Mouse (Mus musculus): ENCODE results near the gene Obscn. TPM values are rescaled to one million over a fixed set of nuclear protein-coding genes. Genes with fewer than 3 reads are reported as not detected.

Gene Obscn
- total and polyA plus RNA-seq, 2 experiments from 2014 or later = 0.38 to 2.1 TPM

GRCm38 (mm10) chr11:58999158-58999557 lies 137.0 kb downstream of the Obscn start:
- no peak for TF ChIP-seq CTCF (IDR thresholded peaks at IDR 0.05)
- 57% methylated on average over 11 of the region's 11 CpGs for whole genome bisulfite sequencing
- ATAC-seq (ENCODE audit: low FRiP score) (no peak), DNase-seq (ENCODE audit: low spot score) (no peak)
- Histone ChIP-seq H3K9me3 (ENCODE audit: low read length) (no peaks in the 10 kb centered on the region), H3K4me3 (ENCODE audit: low read depth, low read length) (no peak overlapping the region), H3K4me1 (ENCODE audit: insufficient read depth, low read length) (0 out of 2 replicates have a peak, but pooled peaks cover under 1% of the 10 kb centered on the region), H3K27ac (ENCODE audit: low read depth, low read length) (no peak overlapping the region), H3K4me2 (ENCODE audit: low read depth, low read length, poor library complexity, severe bottlenecking) (no peak overlapping the region), H3K36me3 (ENCODE audit: insufficient read depth, low read length) (no peaks in the 10 kb centered on the region), H3K9ac (replicated peaks; ENCODE audit: low read length, poor library complexity, severe bottlenecking) (no peak overlapping the region), H3K27me3 (ENCODE audit: insufficient read depth, low read length) (0 out of 2 replicates have a peak, but pooled peaks cover 6% of the 10 kb centered on the region)

DNA sequence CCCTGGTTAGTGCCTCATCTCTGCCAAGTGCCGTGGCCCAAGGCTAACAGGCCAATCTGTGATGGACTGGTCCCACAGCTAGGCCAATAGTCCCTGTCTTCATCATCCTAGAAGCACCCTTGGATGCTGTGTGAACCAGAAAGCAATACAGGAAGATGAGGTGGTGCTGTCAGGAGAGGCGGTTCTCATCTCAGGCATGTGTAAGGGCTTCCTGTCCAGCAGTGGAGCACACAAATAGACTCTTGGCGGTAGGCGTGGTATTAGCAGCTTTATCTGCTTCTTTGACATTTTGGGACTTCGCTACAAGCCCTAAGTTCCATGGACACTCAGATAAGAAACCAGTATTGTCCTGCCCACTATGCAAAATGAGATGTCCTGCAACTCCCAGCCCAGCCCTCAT lies 138.7 kb downstream of the Obscn start:
- Histone ChIP-seq H3K9me3 (ENCODE audit: low read length) (no peaks in the 10 kb centered on the region), H3K27me3 (ENCODE audit: insufficient read depth, low read length) (0 out of 2 replicates have a peak, but pooled peaks cover 6% of the 10 kb centered on the region), H3K4me1 (ENCODE audit: insufficient read depth, low read length) (0 out of 2 replicates have a peak, but pooled peaks cover 4% of the 10 kb centered on the region), H3K4me3 (ENCODE audit: low read depth, low read length) (no peak overlapping the region), H3K9ac (replicated peaks; ENCODE audit: low read length, poor library complexity, severe bottlenecking) (no peak overlapping the region), H3K4me2 (ENCODE audit: low read depth, low read length, poor library complexity, severe bottlenecking) (no peak overlapping the region), H3K36me3 (ENCODE audit: insufficient read depth, low read length) (no peaks in the 10 kb centered on the region), H3K27ac (ENCODE audit: low read depth, low read length) (no peak overlapping the region)
- DNase-seq (ENCODE audit: low spot score) = no peak
- 77% methylated on average over 5 of the region's 5 CpGs for WGBS
- no peak for ATAC-seq (ENCODE audit: low FRiP score)
- TF ChIP-seq CTCF (IDR thresholded peaks at IDR 0.05) = no peak

DNA sequence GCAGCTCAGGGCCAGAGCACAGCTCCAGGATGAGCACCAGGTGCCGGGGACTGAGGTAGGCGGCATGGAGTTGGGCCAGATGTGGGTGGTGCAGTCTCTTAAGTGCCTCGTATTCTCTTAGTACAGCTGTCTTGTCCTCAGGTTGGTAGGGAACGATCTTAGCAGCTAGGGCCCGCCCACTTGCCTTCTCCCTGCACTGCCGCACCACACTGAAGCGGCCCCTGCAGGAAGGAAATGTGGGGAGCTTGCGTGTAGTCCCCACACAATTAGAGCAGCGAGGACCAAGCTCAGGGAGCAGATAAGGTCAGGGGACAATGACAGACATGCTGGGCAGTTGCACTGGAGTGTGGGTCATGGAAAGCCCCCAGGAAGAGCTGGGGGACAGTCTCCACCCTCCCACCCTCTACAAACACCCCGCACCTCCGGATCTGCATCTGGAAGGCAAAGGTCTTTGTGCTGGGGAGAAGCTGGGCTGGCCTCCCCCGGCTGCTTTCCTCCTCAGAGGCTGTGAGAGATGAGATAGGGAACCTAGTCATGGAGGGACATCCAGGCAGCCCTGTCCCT lies 140.3 kb downstream of the Obscn start:
- no peak overlapping the region for H3K4me3 ChIP-seq (ENCODE audit: low read depth, low read length)
- no peak overlapping the region for H3K27ac ChIP-seq (ENCODE audit: low read depth, low read length)
- 48% methylated on average over 12 of the region's 12 CpGs for WGBS
- H3K9ac ChIP-seq (replicated peaks; ENCODE audit: low read length, poor library complexity, severe bottlenecking) = no peak overlapping the region
- no peak overlapping the region for H3K4me2 ChIP-seq (ENCODE audit: low read depth, low read length, poor library complexity, severe bottlenecking)
- 0 out of 2 replicates have a peak, but pooled peaks cover 4% of the 10 kb centered on the region for H3K4me1 ChIP-seq (ENCODE audit: insufficient read depth, low read length)
- H3K27me3 ChIP-seq (ENCODE audit: insufficient read depth, low read length) = 0 out of 2 replicates have a peak, but pooled peaks cover 6% of the 10 kb centered on the region
- peaks cover under 1% of the 10 kb centered on the region; the same call in 1 of the 2 replicates for H3K36me3 ChIP-seq (ENCODE audit: insufficient read depth, low read length)
- ATAC-seq (ENCODE audit: low FRiP score) = no peak
- no peak for TF ChIP-seq CTCF (IDR thresholded peaks at IDR 0.05)
- no peak for DNase-seq (ENCODE audit: low spot score)
- H3K9me3 ChIP-seq (ENCODE audit: low read length) = no peaks in the 10 kb centered on the region

DNA sequence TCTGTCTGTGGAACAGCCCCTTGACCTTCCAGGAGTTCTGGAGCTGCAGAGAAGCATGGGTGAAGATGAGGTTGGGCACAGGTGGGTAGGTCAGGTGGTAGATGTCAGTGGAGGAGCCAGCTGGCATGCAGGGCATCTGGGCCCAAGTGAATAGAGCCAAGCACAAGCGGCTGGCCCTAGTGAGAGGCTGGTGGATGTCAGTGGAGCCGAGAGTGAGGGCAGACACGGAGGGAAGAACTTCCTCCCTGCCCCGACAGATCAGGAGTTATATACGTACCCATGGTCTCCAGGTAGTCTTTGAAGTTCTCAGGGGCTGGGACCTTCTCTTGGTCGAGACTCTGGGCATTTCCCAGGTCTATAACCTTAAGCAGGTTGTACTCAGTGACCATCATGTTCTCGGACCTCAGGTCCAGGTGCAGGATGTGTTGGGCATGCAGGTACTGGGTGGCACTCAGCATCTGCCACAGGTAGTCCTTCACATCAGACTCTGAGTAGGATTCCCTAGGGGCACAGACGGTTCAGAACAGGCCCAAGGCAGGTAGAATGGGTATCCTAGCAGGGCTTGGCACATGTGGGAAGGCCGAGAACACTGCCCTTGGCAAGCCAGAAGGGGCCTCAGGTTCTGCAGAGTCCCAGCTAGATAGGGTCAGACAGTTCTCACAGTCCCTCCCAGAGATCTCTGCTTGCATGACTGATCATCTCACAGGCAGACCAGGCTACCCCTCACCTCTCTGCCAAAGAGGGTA lies 141.0 kb downstream of the Obscn start:
- Histone ChIP-seq H3K27ac (ENCODE audit: low read depth, low read length) (no peak overlapping the region), H3K4me3 (ENCODE audit: low read depth, low read length) (peak overlapping the region; percentile 39; the same call in 1 of the 2 replicates), H3K4me2 (ENCODE audit: low read depth, low read length, poor library complexity, severe bottlenecking) (peak overlapping the region; percentile 69), H3K9me3 (ENCODE audit: low read length) (no peaks in the 10 kb centered on the region), H3K4me1 (ENCODE audit: insufficient read depth, low read length) (0 out of 2 replicates have a peak, but pooled peaks cover 4% of the 10 kb centered on the region), H3K9ac (replicated peaks; ENCODE audit: low read length, poor library complexity, severe bottlenecking) (peak overlapping the region; percentile 54; the same call in 1 of the 2 replicates), H3K27me3 (ENCODE audit: insufficient read depth, low read length) (0 out of 2 replicates have a peak, but pooled peaks cover 6% of the 10 kb centered on the region), H3K36me3 (ENCODE audit: insufficient read depth, low read length) (peaks cover 5% of the 10 kb centered on the region; the same call in 1 of the 2 replicates)
- no peak for TF ChIP-seq CTCF (IDR thresholded peaks at IDR 0.05)
- DNase-seq (ENCODE audit: low spot score) = no peak
- 73% methylated on average over 9 of the region's 9 CpGs for WGBS
- no peak for ATAC-seq (ENCODE audit: low FRiP score)

GRCm38 (mm10) chr11:58994337-58994826 lies 141.8 kb downstream of the Obscn start:
- H3K27me3 ChIP-seq (ENCODE audit: insufficient read depth, low read length) = 0 out of 2 replicates have a peak, but pooled peaks cover 6% of the 10 kb centered on the region
- peak; percentile 45; the same call in 1 of the 2 replicates for ATAC-seq (ENCODE audit: low FRiP score)
- 1% methylated on average over 32 of the region's 35 CpGs for WGBS
- DNase-seq (ENCODE audit: low spot score) = peak; percentile 42
- peaks cover 7% of the 10 kb centered on the region for H3K36me3 ChIP-seq (ENCODE audit: insufficient read depth, low read length)
- H3K4me3 ChIP-seq (ENCODE audit: low read depth, low read length) = peak overlapping the region; percentile 39
- no peak overlapping the region for H3K27ac ChIP-seq (ENCODE audit: low read depth, low read length)
- TF ChIP-seq CTCF (IDR thresholded peaks at IDR 0.05) = peak; percentile 44
- H3K4me2 ChIP-seq (ENCODE audit: low read depth, low read length, poor library complexity, severe bottlenecking) = peak overlapping the region; percentile 69
- H3K4me1 ChIP-seq (ENCODE audit: insufficient read depth, low read length) = 0 out of 2 replicates have a peak, but pooled peaks cover 4% of the 10 kb centered on the region
- H3K9ac ChIP-seq (replicated peaks; ENCODE audit: low read length, poor library complexity, severe bottlenecking) = peak overlapping the region; percentile 54
- no peaks in the 10 kb centered on the region for H3K9me3 ChIP-seq (ENCODE audit: low read length)

All from midbrain, postnatal 0 days (tissue).